Mouse (Mus musculus) lung, embryonic 16.5 days (tissue): ENCODE measurements around the gene Gm20481. TPM values are rescaled to one million over a fixed set of nuclear protein-coding genes. Genes with fewer than 3 reads are reported as not detected.
"Not testable (repeated sequence)": the region's sequence is repeated elsewhere in the genome, so short reads cannot be mapped to it uniquely, and the experiment has no call there.

Experiments used
- ATAC-seq: fragments of 200-750 bp; cut with Nextera tagmentation; 2 replicates; pipeline ENCODE4 v1.8.0; 2017; ENCODE audit warnings: low read depth, mild to moderate bottlenecking, moderate library complexity
- H3K27ac ChIP-seq: fragments of 300-500 bp; sonication (generic); 2 replicates; pipeline ENCODE4 v1.5.1; 2014; ENCODE audit warnings: mild to moderate bottlenecking, control low read depth, low read length
- H3K27me3 ChIP-seq: fragments of 300-500 bp; sonication (generic); 2 replicates; pipeline ENCODE4 v1.6.1; 2014; ENCODE audit warnings: low read depth, low read length, mixed read lengths; ENCODE audit not compliant: control insufficient read depth, insufficient read depth
- H3K36me3 ChIP-seq: fragments of 300-500 bp; sonication (generic); 2 replicates; pipeline ENCODE4 v1.6.1; 2014; ENCODE audit warnings: low read length; ENCODE audit not compliant: control insufficient read depth, insufficient read depth
- H3K4me1 ChIP-seq: fragments of 300-500 bp; sonication (generic); replicated peaks from 2 replicates; pipeline ENCODE4 v1.6.1; 2014; ENCODE audit warnings: low read length, mixed read lengths; ENCODE audit not compliant: control insufficient read depth, insufficient read depth
- H3K4me2 ChIP-seq: fragments of 300-500 bp; sonication (generic); 2 replicates; pipeline ENCODE4 v1.6.1; 2014; ENCODE audit warnings: low read depth, low read length, control low read depth
- H3K4me3 ChIP-seq: fragments of 300-500 bp; sonication (generic); 2 replicates; pipeline ENCODE4 v1.5.1; 2014; ENCODE audit warnings: mild to moderate bottlenecking, low read length, control low read depth
- H3K9ac ChIP-seq: fragments of 300-500 bp; sonication (generic); 2 replicates; pipeline ENCODE4 v1.6.1; 2014; ENCODE audit warnings: low read length, control low read depth
- H3K9me3 ChIP-seq: fragments of 300-500 bp; sonication (generic); 2 replicates; pipeline ENCODE4 v1.6.1; 2016; ENCODE audit warnings: low read length; ENCODE audit not compliant: control insufficient read depth
- WGBS: fragments of 180-500 bp; shearing (Covaris S2); extraction: QIAGEN DNeasy Blood & Tissue Kit; methylation state at CpG from one replicate; pipeline ENCODE4 v1.1.7; 2014; 5-methylcytosine and 5-hydroxymethylcytosine counted together
- polyA plus RNA-seq: library from polyadenylated mRNA; unstranded; fragments of >200 nt; fragmentation: Nextera tagmentation; extraction: Ambion mirVana; gene quantifications from 2 replicates; pipeline ENCODE4 v1.2.1, GENCODE M21; 2015

Gm20481 gene
- 1.2 TPM in 1 of 2 replicates, not detected in the other for polyA plus RNA-seq

DNA sequence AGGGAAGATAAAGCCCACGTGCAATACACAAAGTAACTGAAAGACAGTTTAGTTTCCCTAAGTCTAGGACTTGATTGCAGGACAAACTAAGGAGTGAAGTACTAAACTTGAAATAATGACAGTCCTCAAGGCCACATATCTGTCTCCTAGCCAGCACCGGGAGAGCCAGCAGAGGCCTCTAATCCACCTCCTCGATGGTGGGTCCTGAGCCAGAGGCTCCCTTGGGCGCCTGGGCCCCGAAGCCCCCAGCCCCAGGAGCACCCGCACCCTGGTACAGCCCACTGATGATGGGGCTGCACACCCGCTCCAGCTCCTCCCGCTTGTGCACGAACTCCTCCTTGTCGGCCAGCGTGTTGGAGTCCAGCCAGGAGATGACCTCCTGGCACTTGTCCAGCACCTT is at the start of gene Gm20481:
Gene Gm20481, plus strand, starts transcription at position 91 of the 400 bp plus-strand sequence.
- not testable (repeated sequence) for H3K4me3 ChIP-seq, H3K27ac ChIP-seq, H3K9ac ChIP-seq, H3K4me2 ChIP-seq, H3K4me1 ChIP-seq, H3K9me3 ChIP-seq, H3K36me3 ChIP-seq, ATAC-seq
- H3K27me3 ChIP-seq, result peaks cover 27% of the 10 kb centered on the region
- 47% methylated on average over 6 of the region's 11 CpGs for WGBS

DNA sequence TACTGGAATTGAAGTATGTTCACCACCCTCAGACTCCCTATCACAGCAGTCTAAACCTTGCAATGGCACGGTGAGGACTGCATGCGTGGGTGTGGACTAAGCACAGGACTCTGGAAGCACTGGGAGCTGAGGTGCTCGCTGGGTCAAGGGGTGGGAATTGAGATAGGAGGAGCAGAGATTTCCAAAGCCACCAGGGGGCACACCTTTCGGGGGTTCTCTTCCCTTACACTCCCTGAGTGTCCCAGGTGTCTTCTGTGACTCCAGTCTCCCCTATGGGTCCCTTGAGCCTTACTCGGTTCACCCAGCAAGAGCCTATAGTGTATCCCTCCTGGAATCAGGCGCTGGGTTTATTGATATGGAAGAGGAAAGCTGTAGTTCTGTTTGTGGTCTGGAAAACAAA is 46.8 kb upstream of the Gm20481 start:
- WGBS, result 34% methylated on average over 6 of the region's 6 CpGs
- no peaks in the 10 kb centered on the region for H3K27me3 ChIP-seq
- no peaks in the 10 kb centered on the region for H3K36me3 ChIP-seq
- H3K4me3 ChIP-seq, result no peak overlapping the region
- no peak overlapping the region for H3K4me2 ChIP-seq
- ATAC-seq, result no peak
- H3K27ac ChIP-seq, result no peak overlapping the region
- H3K9ac ChIP-seq, result no peak overlapping the region
- H3K9me3 ChIP-seq, result no peaks in the 10 kb centered on the region
- H3K4me1 ChIP-seq, result peaks cover 2% of the 10 kb centered on the region; the same call in 1 of the 2 replicates

DNA sequence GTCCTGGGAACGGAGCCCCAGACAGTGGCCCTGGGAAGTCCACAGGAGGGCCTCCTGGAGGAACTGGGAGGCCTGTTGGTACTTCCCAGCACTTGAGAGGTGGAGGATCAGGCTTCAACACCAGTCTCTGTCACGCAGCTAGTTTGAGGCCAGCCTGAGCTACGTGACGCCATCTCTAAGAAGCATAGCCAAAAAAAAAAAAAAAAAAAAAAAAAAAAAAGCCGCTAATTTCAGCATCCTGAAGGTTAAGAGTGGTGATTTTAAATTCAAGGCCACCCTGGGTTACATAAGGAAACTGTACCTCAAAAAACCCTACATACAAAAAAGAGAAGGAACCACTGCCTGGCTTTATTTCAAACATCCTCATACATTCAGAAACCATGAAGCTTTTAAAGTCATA is 45.5 kb upstream of the Gm20481 start:
- no peak overlapping the region for H3K27ac ChIP-seq
- H3K4me2 ChIP-seq, result no peak overlapping the region
- no peak for ATAC-seq
- H3K36me3 ChIP-seq, result no peaks in the 10 kb centered on the region
- no peaks in the 10 kb centered on the region for H3K9me3 ChIP-seq
- H3K4me1 ChIP-seq, result peaks cover 2% of the 10 kb centered on the region; the same call in 1 of the 2 replicates
- no peak overlapping the region for H3K4me3 ChIP-seq
- H3K9ac ChIP-seq, result no peak overlapping the region
- WGBS, result 63% methylated on average over 5 of the region's 5 CpGs
- no peaks in the 10 kb centered on the region for H3K27me3 ChIP-seq

DNA sequence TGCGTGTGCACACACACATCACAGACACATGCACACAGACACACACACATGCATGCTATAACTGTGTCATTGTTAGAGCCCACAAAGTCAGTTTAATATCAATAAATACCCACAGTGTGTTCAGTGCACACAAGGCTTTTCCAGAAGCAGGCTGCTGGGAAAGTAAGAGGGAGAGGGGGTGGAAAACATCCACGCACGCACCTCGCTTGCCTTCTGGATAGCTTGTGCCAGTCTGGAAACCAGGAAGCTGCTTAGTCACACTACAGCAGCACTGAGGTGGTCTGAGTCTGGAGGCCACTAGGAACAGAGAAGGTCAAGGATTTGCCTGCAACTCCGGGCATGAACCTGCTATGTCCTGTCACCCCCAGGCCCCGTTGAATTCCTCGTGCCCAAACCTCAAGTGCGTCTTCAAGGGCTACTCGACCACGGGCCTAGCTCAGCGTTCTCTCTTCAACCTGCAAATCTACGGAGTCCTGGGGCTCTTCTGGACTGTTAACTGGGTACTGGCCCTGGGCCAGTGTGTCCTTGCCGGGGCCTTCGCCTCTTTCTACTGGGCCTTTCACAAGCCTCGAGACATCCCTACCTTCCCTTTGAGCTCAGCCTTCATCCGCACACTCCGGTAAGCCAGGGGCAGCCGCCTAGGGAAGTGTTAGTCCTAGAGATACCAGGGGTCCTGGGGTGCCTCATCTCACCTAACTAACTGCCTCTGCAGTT is 42.2 kb upstream of the Gm20481 start:
- Histone ChIP-seq H3K4me2 (peak overlapping the region; percentile 22; the same call in 1 of the 2 replicates), H3K4me1 (peaks cover 10% of the 10 kb centered on the region), H3K9ac (peak overlapping the region; percentile 51; the same call in 1 of the 2 replicates), H3K36me3 (no peaks in the 10 kb centered on the region), H3K4me3 (no peak overlapping the region), H3K9me3 (no peaks in the 10 kb centered on the region), H3K27me3 (no peaks in the 10 kb centered on the region), H3K27ac (peak overlapping the region; percentile 32)
- no peak for ATAC-seq
- whole genome bisulfite sequencing, result 58% methylated on average over 18 of the region's 18 CpGs

DNA sequence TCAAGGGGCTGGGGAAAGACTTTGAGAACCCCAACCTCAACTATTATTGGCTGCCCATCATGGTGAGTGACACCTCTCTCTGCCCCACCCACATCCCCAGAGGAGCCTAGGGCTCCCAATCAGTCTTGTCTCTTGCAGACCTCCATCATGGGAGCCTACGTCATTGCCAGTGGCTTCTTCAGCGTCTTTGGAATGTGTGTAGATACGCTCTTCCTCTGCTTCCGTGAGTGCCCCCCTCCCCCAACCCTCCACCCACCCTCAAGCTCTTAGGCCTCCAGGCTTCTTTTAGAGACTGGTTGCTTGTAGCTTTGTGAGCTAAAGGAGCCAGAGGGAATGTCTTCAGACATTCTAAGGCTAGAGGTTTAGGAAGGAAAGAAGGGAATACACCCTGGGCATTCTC is 40.9 kb upstream of the Gm20481 start:
- Histone ChIP-seq H3K4me3 (no peak overlapping the region), H3K27ac (no peak overlapping the region), H3K9me3 (no peaks in the 10 kb centered on the region), H3K27me3 (no peaks in the 10 kb centered on the region), H3K9ac (no peak overlapping the region), H3K4me2 (no peak overlapping the region), H3K36me3 (no peaks in the 10 kb centered on the region), H3K4me1 (peaks cover 10% of the 10 kb centered on the region)
- 23% methylated on average over 4 of the region's 4 CpGs for WGBS
- no peak for ATAC-seq

DNA sequence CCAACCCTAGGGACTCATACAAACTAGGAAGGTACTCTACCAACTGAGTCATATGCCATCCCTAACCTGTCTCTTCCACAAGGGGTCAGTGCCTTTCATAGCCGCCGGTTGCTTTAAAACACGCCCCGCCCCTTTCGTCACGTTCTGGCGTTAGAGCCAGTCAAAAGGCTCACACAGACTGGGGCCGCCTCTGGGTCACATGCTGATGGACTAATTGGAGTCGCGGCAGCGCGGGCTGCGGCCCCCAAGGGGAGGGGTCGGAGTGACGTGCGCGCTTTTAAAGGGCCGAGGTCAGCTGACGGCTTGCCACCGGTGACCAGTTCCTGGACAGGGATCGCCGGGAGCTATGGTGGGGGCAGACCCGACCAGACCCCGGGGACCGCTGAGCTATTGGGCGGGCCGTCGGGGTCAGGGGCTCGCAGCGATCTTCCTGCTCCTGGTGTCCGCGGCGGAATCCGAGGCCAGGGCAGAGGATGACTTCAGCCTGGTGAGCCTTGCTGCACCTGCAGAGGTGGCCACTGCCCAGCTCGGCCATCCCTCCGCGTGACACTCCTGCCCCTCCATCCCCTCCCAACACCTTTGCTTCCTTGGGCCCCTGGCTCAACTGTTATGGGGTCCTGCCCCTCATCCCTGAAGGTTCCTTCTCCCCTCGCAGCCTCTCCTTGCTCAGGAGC is 38.5 kb upstream of the Gm20481 start, which contains the start of gene Neu1:
Gene Neu1, plus strand, starts transcription at position 193 of the 674 bp plus-strand sequence.
- under 1% methylated on average over 38 of the region's 38 CpGs for WGBS
- no peak within 1 kb of the TSS for H3K27ac ChIP-seq

DNA sequence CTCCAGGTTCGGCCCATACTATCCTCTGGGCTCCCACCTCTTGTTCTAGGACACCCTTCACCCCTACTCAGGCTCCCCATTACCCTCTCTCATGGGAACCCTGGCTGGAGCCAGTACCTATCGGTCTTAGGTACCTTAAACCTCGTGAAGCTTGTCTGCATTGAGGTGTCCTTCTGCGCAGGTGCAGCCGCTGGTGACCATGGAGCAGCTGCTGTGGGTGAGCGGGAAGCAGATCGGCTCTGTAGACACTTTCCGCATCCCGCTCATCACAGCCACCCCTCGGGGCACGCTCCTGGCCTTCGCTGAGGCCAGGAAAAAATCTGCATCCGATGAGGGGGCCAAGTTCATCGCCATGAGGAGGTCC is 38.0 kb upstream of the Gm20481 start:
- Histone ChIP-seq H3K4me3 (peak overlapping the region; percentile 64), H3K27ac (no peak overlapping the region), H3K36me3 (no peaks in the 10 kb centered on the region), H3K9me3 (no peaks in the 10 kb centered on the region), H3K9ac (peak overlapping the region; percentile 71), H3K4me1 (peaks cover 10% of the 10 kb centered on the region), H3K4me2 (peak overlapping the region; percentile 80), H3K27me3 (no peaks in the 10 kb centered on the region)
- ATAC-seq, result peak; percentile 6; the same call in 1 of the 2 replicates
- WGBS, result 11% methylated on average over 14 of the region's 14 CpGs

More for the DNA sequence above, 38.5 kb upstream of the Gm20481 start, which contains the start of gene Neu1:
- Histone ChIP-seq H3K4me3 (peak within 1 kb of the TSS; percentile 64), H3K9ac (peak within 1 kb of the TSS; percentile 71), H3K9me3 (no peaks in the 10 kb centered on the region), H3K27me3 (no peaks in the 10 kb centered on the region), H3K4me1 (peaks cover 10% of the 10 kb centered on the region), H3K4me2 (peak within 1 kb of the TSS; percentile 80), H3K36me3 (no peaks in the 10 kb centered on the region)
- peak; percentile 98 for ATAC-seq

DNA sequence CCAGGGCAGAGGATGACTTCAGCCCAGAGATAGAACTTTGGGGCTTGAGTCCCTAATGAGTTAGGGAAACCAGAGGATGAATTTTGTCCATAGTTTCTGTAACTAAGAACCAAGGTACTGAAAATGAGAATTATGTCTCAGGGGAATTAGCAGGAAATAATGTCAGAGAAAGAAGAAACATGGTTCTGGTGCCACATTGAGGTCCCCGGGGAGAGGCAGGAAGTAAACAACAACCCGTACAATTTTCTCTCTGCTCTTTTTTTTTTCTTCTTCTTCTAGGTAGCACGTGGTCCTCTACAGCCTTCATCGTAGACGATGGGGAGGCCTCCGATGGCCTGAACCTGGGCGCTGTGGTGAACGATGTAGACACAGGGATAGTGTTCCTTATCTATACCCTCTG is 37.4 kb upstream of the Gm20481 start:
- Histone ChIP-seq H3K4me1 (peaks cover 10% of the 10 kb centered on the region), H3K4me3 (peak overlapping the region; percentile 64), H3K4me2 (peak overlapping the region; percentile 80), H3K27ac (no peak overlapping the region), H3K27me3 (no peaks in the 10 kb centered on the region), H3K9ac (peak overlapping the region; percentile 71), H3K36me3 (no peaks in the 10 kb centered on the region), H3K9me3 (no peaks in the 10 kb centered on the region)
- ATAC-seq, result no peak
- 57% methylated on average over 8 of the region's 8 CpGs for WGBS

DNA sequence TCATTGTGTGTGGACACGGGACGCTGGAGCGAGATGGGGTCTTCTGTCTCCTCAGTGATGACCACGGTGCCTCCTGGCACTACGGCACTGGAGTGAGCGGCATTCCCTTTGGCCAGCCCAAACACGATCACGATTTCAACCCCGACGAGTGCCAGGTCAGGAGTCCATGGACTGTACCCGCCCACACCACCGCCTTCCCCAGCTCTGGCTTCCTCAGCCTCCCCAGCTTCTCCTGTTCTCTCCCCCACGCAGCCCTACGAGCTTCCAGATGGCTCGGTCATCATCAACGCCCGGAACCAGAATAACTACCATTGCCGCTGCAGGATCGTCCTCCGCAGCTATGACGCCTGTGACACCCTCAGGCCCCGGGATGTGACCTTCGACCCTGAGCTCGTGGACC is 35.7 kb upstream of the Gm20481 start:
- ATAC-seq, result no peak
- H3K36me3 ChIP-seq, result no peaks in the 10 kb centered on the region
- H3K9me3 ChIP-seq, result no peaks in the 10 kb centered on the region
- no peak overlapping the region for H3K4me2 ChIP-seq
- H3K4me1 ChIP-seq, result peaks cover 7% of the 10 kb centered on the region
- H3K27ac ChIP-seq, result no peak overlapping the region
- no peaks in the 10 kb centered on the region for H3K27me3 ChIP-seq
- H3K9ac ChIP-seq, result no peak overlapping the region
- WGBS, result 76% methylated on average over 24 of the region's 24 CpGs
- no peak overlapping the region for H3K4me3 ChIP-seq
